Mouse (Mus musculus) cortical plate, adult 2 months (tissue): ENCODE measurements around the gene Nfe2l1.

ENCODE experiments used
- CTCF ChIP-seq: fragments of 200-500 bp; IDR thresholded peaks from 2 replicates; pipeline ENCODE4 v1.5.1; 2011; ENCODE audit warnings: mild to moderate bottlenecking, control low read depth, low read length; ENCODE audit not compliant: insufficient read depth; ENCODE audit errors: extremely low read depth
- POLR2A ChIP-seq: fragments of 200-500 bp; IDR thresholded peaks from 2 replicates; pipeline ENCODE4 v1.6.1; 2011; ENCODE audit warnings: mild to moderate bottlenecking, low read length, control low read depth; ENCODE audit not compliant: insufficient read depth; ENCODE audit errors: extremely low read depth

DNA sequence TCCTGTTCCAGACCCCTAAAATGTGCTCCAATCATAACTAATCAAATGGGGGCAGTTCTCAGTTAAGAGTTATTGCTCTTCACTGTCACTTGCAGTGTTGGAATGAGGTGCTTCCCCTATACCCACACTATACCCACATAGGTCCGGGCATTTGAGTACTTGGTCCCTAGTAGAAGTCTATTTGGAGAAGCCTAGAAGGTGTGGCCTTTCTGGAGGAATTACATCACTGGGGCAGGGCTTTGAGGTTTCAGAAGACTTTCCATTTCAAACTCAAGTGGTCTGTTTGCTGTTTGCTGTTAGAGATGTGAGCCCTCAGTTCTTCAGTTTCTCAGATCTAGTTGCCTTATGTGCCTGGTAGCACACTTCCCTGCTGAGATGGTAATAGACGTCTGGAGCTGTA lies 3.2 kb upstream of the Nfe2l1 start:
- TF ChIP-seq CTCF (no peak), POLR2A (no peak)
